Mouse (Mus musculus) heart, adult 18-20 months (tissue): ENCODE results near the gene 2810459M11Rik. TPM values are rescaled to one million over a fixed set of nuclear protein-coding genes. Genes with fewer than 3 reads are reported as not detected.

ENCODE experiments used
- DNase-seq, 2 experiments: peaks; one replicate each; pipeline ENCODE4 v3.0.0; 2021 to 2022; ENCODE audit warnings: mixed read lengths in 1 of 2
- total RNA-seq, 2 experiments: library from RNA; stranded (reverse); gene quantifications; 2 replicates each; pipeline ENCODE4 v1.2.3; 2021

Gene 2810459M11Rik
- total RNA-seq, 2 experiments from 2014 or later: not detected

GRCm38 (mm10) chr1:86053198-86053921, 7.7 kb downstream of the 2810459M11Rik start:
- peak; percentile 80 to 84 for DNase-seq

GRCm38 (mm10) chr1:86054943-86055342, 9.3 kb downstream of the 2810459M11Rik start:
- DNase-seq: no peak

- DNase-seq: no peak
Measured at GRCm38 (mm10) chr1:86056284-86056683, 10.6 kb downstream of the 2810459M11Rik start.

GRCm38 (mm10) chr1:86058856-86059769, 13.4 kb downstream of the 2810459M11Rik start:
- peak; percentile 94 to 97 for DNase-seq

GRCm38 (mm10) chr1:86062523-86062922, 16.9 kb downstream of the 2810459M11Rik start:
- DNase-seq: no peak

GRCm38 (mm10) chr1:86064271-86064991, 18.8 kb downstream of the 2810459M11Rik start, which contains the start of gene Psmd1:
Gene Psmd1 (plus strand): TSS chr1:86064387.
- peak; percentile 91 to 96 for DNase-seq

- DNase-seq: no peak
Measured at GRCm38 (mm10) chr1:86076565-86076964, 30.9 kb downstream of the 2810459M11Rik start.

- no peak for DNase-seq
Measured at GRCm38 (mm10) chr1:86094413-86094812, 48.8 kb downstream of the 2810459M11Rik start.

GRCm38 (mm10) chr1:86105054-86105453, 59.4 kb downstream of the 2810459M11Rik start:
- DNase-seq: no peak

Other genes with a start within 250 kb of the 2810459M11Rik start
- 10 to 100 TPM; 57.1 to 65.4 TPM for gene Itm2c, start 151.6 kb upstream of the 2810459M11Rik start, total RNA-seq
- gene 4933407L21Rik, start 117.4 kb upstream of the 2810459M11Rik start, total RNA-seq: not detected
- under 1 TPM in 1 of 2 experiments, not detected in 1; 0.10 TPM for gene Gpr55, start 84.9 kb upstream of the 2810459M11Rik start, total RNA-seq
- gene Spata3, start 29.0 kb upstream of the 2810459M11Rik start, total RNA-seq: not detected
- 100 to 1,000 TPM; 102 to 109 TPM for gene Psmd1, start 18.5 kb downstream of the 2810459M11Rik start, total RNA-seq
- under 1 TPM; 0.32 to 0.49 TPM for gene Htr2b, start 66.1 kb downstream of the 2810459M11Rik start, total RNA-seq
- 1 to 10 TPM in 1 of 2 experiments, not detected in 1; 2.0 TPM for gene Gm21972, start 87.8 kb downstream of the 2810459M11Rik start, total RNA-seq
- gene Armc9, start 108.9 kb downstream of the 2810459M11Rik start, total RNA-seq: 1 to 10 TPM; 3.1 to 3.5 TPM